Mouse (Mus musculus): Measurements from ENCODE around the gene Gm29776. TPM values are rescaled to one million over a fixed set of nuclear protein-coding genes. Genes with fewer than 3 reads are reported as not detected.

The Gm29776 gene
- polyA plus RNA-seq, 1 experiment from 2014 or later = 0.15 TPM

DNA sequence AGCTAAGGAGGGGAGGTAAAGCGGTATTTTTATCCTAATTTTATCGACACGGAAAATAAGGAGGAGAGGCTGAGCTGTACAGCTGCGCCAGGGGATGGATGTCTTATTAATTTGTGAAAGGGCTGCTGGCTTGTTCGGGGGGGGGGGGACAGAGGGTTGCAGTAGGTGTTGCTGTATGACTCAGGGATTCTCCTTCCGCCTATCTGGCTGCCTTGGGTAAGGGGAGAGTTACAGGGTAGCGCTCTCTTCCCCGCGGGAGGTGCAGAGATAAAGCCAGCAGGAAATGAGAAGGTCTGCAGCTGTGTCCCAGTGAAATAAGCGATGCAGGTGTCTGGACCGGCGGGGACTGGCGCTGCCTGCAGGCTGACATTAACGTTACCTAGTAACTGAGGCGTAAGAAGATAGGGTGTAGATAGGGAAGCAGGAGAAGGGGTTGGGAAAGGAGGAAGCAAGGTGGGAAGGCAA lies 16.0 kb upstream of the Gm29776 start:
- peak; percentile 72 for ATAC-seq
- Histone ChIP-seq H3K4me1 (ENCODE audit: control insufficient read depth, insufficient read depth, low read length) (peaks cover 9% of the 10 kb centered on the region; the same call in 1 of the 2 replicates), H3K4me3 (ENCODE audit: low read depth, low read length) (peak overlapping the region; percentile 45), H3K9me3 (replicated peaks; ENCODE audit: control insufficient read depth, low read length, poor library complexity, severe bottlenecking) (no peaks in the 10 kb centered on the region), H3K36me3 (ENCODE audit: control insufficient read depth, insufficient read depth, low read length) (no peaks in the 10 kb centered on the region), H3K27me3 (ENCODE audit: control insufficient read depth, insufficient read depth, low read depth, low read length) (no peaks in the 10 kb centered on the region; the same call in 1 of the 2 replicates), H3K4me2 (ENCODE audit: low read length) (peak overlapping the region; percentile 84), H3K27ac (ENCODE audit: low read length) (peak overlapping the region; percentile 78), H3K9ac (ENCODE audit: low read depth, low read length) (peak overlapping the region; percentile 70)
- under 1% methylated on average over 15 of the region's 15 CpGs for WGBS

DNA sequence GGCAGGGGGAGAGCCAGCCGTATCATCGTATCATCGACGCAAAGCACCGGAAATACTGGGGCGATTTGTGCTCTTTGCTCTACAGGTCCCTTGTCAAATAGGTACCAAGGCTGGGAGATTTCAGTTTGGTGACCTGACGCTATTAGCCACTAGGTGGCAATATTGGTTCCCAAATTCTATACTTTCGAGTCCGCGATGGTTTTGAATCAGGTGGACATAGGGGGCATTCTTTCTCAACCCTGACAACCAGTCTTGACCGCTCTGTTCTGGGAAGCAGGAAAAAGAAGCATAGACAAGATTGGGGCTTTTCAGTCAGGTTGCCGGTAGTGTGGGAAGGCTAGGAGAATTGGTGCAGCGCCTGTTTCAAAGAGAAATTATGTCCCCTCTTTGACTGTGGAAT lies 15.5 kb upstream of the Gm29776 start:
- Histone ChIP-seq H3K36me3 (ENCODE audit: control insufficient read depth, insufficient read depth, low read length) (no peaks in the 10 kb centered on the region), H3K9me3 (replicated peaks; ENCODE audit: control insufficient read depth, low read length, poor library complexity, severe bottlenecking) (no peaks in the 10 kb centered on the region), H3K27me3 (ENCODE audit: control insufficient read depth, insufficient read depth, low read depth, low read length) (no peaks in the 10 kb centered on the region; the same call in 1 of the 2 replicates), H3K4me3 (ENCODE audit: low read depth, low read length) (peak overlapping the region; percentile 45), H3K9ac (ENCODE audit: low read depth, low read length) (peak overlapping the region; percentile 70), H3K4me1 (ENCODE audit: control insufficient read depth, insufficient read depth, low read length) (peaks cover 9% of the 10 kb centered on the region; the same call in 1 of the 2 replicates), H3K27ac (ENCODE audit: low read length) (peak overlapping the region; percentile 78), H3K4me2 (ENCODE audit: low read length) (peak overlapping the region; percentile 84)
- 1% methylated on average over 13 of the region's 13 CpGs for WGBS
- ATAC-seq = peak; percentile 79

GRCm38 (mm10) chr14:54712861-54713260 lies 14.2 kb upstream of the Gm29776 start:
- peaks cover 9% of the 10 kb centered on the region; the same call in 1 of the 2 replicates for H3K4me1 ChIP-seq (ENCODE audit: control insufficient read depth, insufficient read depth, low read length)
- H3K36me3 ChIP-seq (ENCODE audit: control insufficient read depth, insufficient read depth, low read length) = no peaks in the 10 kb centered on the region
- 80% methylated on average over 8 of the region's 8 CpGs for WGBS
- no peak overlapping the region for H3K4me3 ChIP-seq (ENCODE audit: low read depth, low read length)
- H3K27ac ChIP-seq (ENCODE audit: low read length) = no peak overlapping the region
- no peak overlapping the region for H3K9ac ChIP-seq (ENCODE audit: low read depth, low read length)
- no peak for ATAC-seq
- no peaks in the 10 kb centered on the region; the same call in 1 of the 2 replicates for H3K27me3 ChIP-seq (ENCODE audit: control insufficient read depth, insufficient read depth, low read depth, low read length)
- H3K4me2 ChIP-seq (ENCODE audit: low read length) = no peak overlapping the region
- H3K9me3 ChIP-seq (replicated peaks; ENCODE audit: control insufficient read depth, low read length, poor library complexity, severe bottlenecking) = no peaks in the 10 kb centered on the region

- H3K36me3 ChIP-seq (ENCODE audit: control insufficient read depth, insufficient read depth, low read length) = no peaks in the 10 kb centered on the region
- WGBS = 87% methylated on average over 7 of the region's 7 CpGs
- H3K9ac ChIP-seq (ENCODE audit: low read depth, low read length) = no peak within 1 kb of the TSS
- H3K9me3 ChIP-seq (replicated peaks; ENCODE audit: control insufficient read depth, low read length, poor library complexity, severe bottlenecking) = no peaks in the 10 kb centered on the region
- H3K4me3 ChIP-seq (ENCODE audit: low read depth, low read length) = no peak within 1 kb of the TSS
- no peak within 1 kb of the TSS for H3K27ac ChIP-seq (ENCODE audit: low read length)
- H3K4me1 ChIP-seq (ENCODE audit: control insufficient read depth, insufficient read depth, low read length) = peaks cover 9% of the 10 kb centered on the region; the same call in 1 of the 2 replicates
- ATAC-seq = no peak
- H3K27me3 ChIP-seq (ENCODE audit: control insufficient read depth, insufficient read depth, low read depth, low read length) = no peaks in the 10 kb centered on the region; the same call in 1 of the 2 replicates
- H3K4me2 ChIP-seq (ENCODE audit: low read length) = no peak within 1 kb of the TSS
Observed at GRCm38 (mm10) chr14:54712074-54712473, 13.4 kb upstream of the Gm29776 start, which contains the start of gene Cebpe. TSS of gene Cebpe (minus strand) at chr14:54712174.

DNA sequence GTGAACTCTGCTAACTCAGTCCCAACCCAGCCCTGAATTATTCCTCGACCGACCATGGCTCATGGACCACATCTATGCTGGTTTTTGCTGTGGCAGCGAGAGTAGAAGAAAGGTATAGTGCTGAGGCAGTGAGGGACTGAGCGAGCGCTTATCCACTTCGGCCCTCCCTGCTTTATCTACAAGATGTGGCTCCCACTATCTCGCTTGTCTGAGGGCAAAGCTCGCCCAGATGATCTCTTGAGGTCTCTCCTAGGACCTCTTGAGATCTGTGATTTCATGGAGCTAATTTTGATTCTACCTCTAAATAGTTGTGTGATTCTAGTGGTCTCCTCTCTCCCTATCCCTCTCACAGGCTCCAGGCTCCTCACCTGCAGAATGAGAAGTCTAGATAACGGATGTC lies 10.4 kb upstream of the Gm29776 start:
- H3K9me3 ChIP-seq (replicated peaks; ENCODE audit: control insufficient read depth, low read length, poor library complexity, severe bottlenecking) = no peaks in the 10 kb centered on the region
- no peak for ATAC-seq
- H3K4me2 ChIP-seq (ENCODE audit: low read length) = no peak overlapping the region
- H3K36me3 ChIP-seq (ENCODE audit: control insufficient read depth, insufficient read depth, low read length) = no peaks in the 10 kb centered on the region
- WGBS = 87% methylated on average over 9 of the region's 9 CpGs
- H3K27ac ChIP-seq (ENCODE audit: low read length) = no peak overlapping the region
- H3K9ac ChIP-seq (ENCODE audit: low read depth, low read length) = no peak overlapping the region
- H3K4me1 ChIP-seq (ENCODE audit: control insufficient read depth, insufficient read depth, low read length) = 0 out of 2 replicates have a peak, but pooled peaks cover 2% of the 10 kb centered on the region
- H3K4me3 ChIP-seq (ENCODE audit: low read depth, low read length) = no peak overlapping the region
- H3K27me3 ChIP-seq (ENCODE audit: control insufficient read depth, insufficient read depth, low read depth, low read length) = no peaks in the 10 kb centered on the region; the same call in 1 of the 2 replicates

- H3K27me3 ChIP-seq (ENCODE audit: control insufficient read depth, insufficient read depth, low read depth, low read length) = no peaks in the 10 kb centered on the region
- H3K4me2 ChIP-seq (ENCODE audit: low read length) = no peak overlapping the region
- H3K9ac ChIP-seq (ENCODE audit: low read depth, low read length) = no peak overlapping the region
- H3K27ac ChIP-seq (ENCODE audit: low read length) = no peak overlapping the region
- H3K9me3 ChIP-seq (replicated peaks; ENCODE audit: control insufficient read depth, low read length, poor library complexity, severe bottlenecking) = no peaks in the 10 kb centered on the region
- ATAC-seq = no peak
- no peak overlapping the region for H3K4me3 ChIP-seq (ENCODE audit: low read depth, low read length)
- WGBS = 46% methylated on average over 17 of the region's 17 CpGs
- no peaks in the 10 kb centered on the region for H3K4me1 ChIP-seq (ENCODE audit: control insufficient read depth, insufficient read depth, low read length)
- H3K36me3 ChIP-seq (ENCODE audit: control insufficient read depth, insufficient read depth, low read length) = no peaks in the 10 kb centered on the region
Observed at GRCm38 (mm10) chr14:54706589-54707320, 8.1 kb upstream of the Gm29776 start.

DNA sequence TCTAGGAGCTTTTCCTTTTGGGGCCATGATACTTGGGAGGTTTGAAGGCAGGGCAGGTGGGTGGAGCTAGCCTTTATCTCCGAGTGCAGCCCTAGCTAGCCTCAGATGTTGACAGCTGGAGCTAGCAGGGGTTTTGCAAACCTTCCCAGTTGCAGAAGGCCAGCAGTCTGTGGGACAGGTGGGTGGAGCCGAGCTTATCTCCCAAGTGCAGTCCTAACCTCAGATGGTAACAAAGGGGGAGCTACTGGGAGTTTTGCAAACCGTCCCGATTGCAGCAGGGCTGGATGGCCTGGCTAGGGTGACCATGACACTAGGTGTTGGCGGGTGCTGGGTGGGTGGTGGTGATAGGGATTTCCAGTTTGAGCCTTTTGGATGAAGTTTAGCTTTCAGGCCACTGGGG lies 7.2 kb upstream of the Gm29776 start:
- H3K36me3 ChIP-seq (ENCODE audit: control insufficient read depth, insufficient read depth, low read length) = no peaks in the 10 kb centered on the region
- no peak overlapping the region for H3K4me2 ChIP-seq (ENCODE audit: low read length)
- ATAC-seq = no peak
- no peak overlapping the region for H3K27ac ChIP-seq (ENCODE audit: low read length)
- H3K9me3 ChIP-seq (replicated peaks; ENCODE audit: control insufficient read depth, low read length, poor library complexity, severe bottlenecking) = no peaks in the 10 kb centered on the region
- no peak overlapping the region for H3K4me3 ChIP-seq (ENCODE audit: low read depth, low read length)
- H3K9ac ChIP-seq (ENCODE audit: low read depth, low read length) = no peak overlapping the region
- no peaks in the 10 kb centered on the region for H3K27me3 ChIP-seq (ENCODE audit: control insufficient read depth, insufficient read depth, low read depth, low read length)
- WGBS = 67% methylated on average over 5 of the region's 5 CpGs
- no peaks in the 10 kb centered on the region for H3K4me1 ChIP-seq (ENCODE audit: control insufficient read depth, insufficient read depth, low read length)

DNA sequence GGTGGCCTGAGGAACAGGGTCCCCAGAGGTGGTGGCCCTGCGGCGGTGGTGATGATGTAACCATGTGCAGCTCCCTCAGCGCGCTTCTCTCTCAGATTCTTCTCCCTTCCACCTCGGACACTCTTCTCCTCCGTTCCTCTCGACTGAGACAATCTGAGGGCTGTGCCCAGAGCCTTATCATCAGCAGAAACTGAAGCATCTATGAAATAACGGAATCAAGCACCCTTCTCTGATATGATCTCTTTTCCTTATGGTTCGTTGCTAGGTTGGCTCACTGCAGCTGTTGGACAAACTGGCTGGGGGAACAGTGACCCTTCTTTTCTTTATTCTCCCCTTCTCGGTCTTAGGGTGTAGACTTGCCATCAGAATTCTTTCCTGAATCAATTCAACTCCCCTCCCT lies 4.6 kb upstream of the Gm29776 start:
- Histone ChIP-seq H3K9ac (ENCODE audit: low read depth, low read length) (no peak overlapping the region), H3K27ac (ENCODE audit: low read length) (no peak overlapping the region), H3K4me3 (ENCODE audit: low read depth, low read length) (no peak overlapping the region), H3K4me1 (ENCODE audit: control insufficient read depth, insufficient read depth, low read length) (no peaks in the 10 kb centered on the region), H3K9me3 (replicated peaks; ENCODE audit: control insufficient read depth, low read length, poor library complexity, severe bottlenecking) (no peaks in the 10 kb centered on the region), H3K36me3 (ENCODE audit: control insufficient read depth, insufficient read depth, low read length) (no peaks in the 10 kb centered on the region), H3K27me3 (ENCODE audit: control insufficient read depth, insufficient read depth, low read depth, low read length) (no peaks in the 10 kb centered on the region), H3K4me2 (ENCODE audit: low read length) (no peak overlapping the region)
- WGBS = 68% methylated on average over 10 of the region's 10 CpGs
- ATAC-seq = no peak

GRCm38 (mm10) chr14:54701298-54701697 lies 2.7 kb upstream of the Gm29776 start:
- no peak overlapping the region for H3K27ac ChIP-seq (ENCODE audit: low read length)
- WGBS = 12% methylated on average over 6 of the region's 6 CpGs
- H3K36me3 ChIP-seq (ENCODE audit: control insufficient read depth, insufficient read depth, low read length) = no peaks in the 10 kb centered on the region
- ATAC-seq = no peak
- H3K9ac ChIP-seq (ENCODE audit: low read depth, low read length) = no peak overlapping the region
- H3K4me3 ChIP-seq (ENCODE audit: low read depth, low read length) = no peak overlapping the region
- H3K4me1 ChIP-seq (ENCODE audit: control insufficient read depth, insufficient read depth, low read length) = no peaks in the 10 kb centered on the region
- no peaks in the 10 kb centered on the region for H3K27me3 ChIP-seq (ENCODE audit: control insufficient read depth, insufficient read depth, low read depth, low read length)
- H3K9me3 ChIP-seq (replicated peaks; ENCODE audit: control insufficient read depth, low read length, poor library complexity, severe bottlenecking) = no peaks in the 10 kb centered on the region
- H3K4me2 ChIP-seq (ENCODE audit: low read length) = no peak overlapping the region
